Mouse (Mus musculus): ENCODE measurements around the gene Tent5c.

- no peak for TF ChIP-seq CTCF (IDR thresholded peaks at IDR 0.05; ENCODE audit: extremely low read depth, insufficient read depth, insufficient read length, insufficient replicate concordance)
- no peak for TF ChIP-seq POLR2A (IDR thresholded peaks at IDR 0.05; ENCODE audit: low read depth, low read length)
Measured at GRCm38 (mm10) chr3:100533429-100533828, 44.3 kb upstream of the Tent5c start.

Measured in spleen, adult 2 months (tissue).